Mouse (Mus musculus): ENCODE measurements around the gene Taar9.
"Not testable (repeated sequence)": the region's sequence is repeated elsewhere in the genome, so short reads cannot be mapped to it uniquely, and the experiment has no call there.

Taar9 gene

GRCm38 (mm10) chr10:24109434-24109833, at the start of gene Taar9:
Gene Taar9 (minus strand): TSS chr10:24109534.
- DNase-seq (ENCODE audit: low read depth, low spot score): not testable (repeated sequence)

GRCm38 (mm10) chr10:24158470-24159254, 49.3 kb upstream of the Taar9 start:
- DNase-seq (ENCODE audit: low read depth, low spot score): peak; percentile 11

- DNase-seq (ENCODE audit: low read depth, low spot score): no peak
These were observed 40.8 kb upstream of the Taar9 start for GRCm38 (mm10) chr10:24150086-24150485.

- peak; percentile 87 for DNase-seq (ENCODE audit: low read depth, low spot score)
These were observed 39.9 kb upstream of the Taar9 start, which contains the start of gene Stx7 for GRCm38 (mm10) chr10:24149135-24149781. Gene Stx7 (plus strand): TSS chr10:24149302.

GRCm38 (mm10) chr10:24142735-24143134, 33.4 kb upstream of the Taar9 start:
- DNase-seq (ENCODE audit: low read depth, low spot score): no peak

- no peak for DNase-seq (ENCODE audit: low read depth, low spot score)
These were observed 29.4 kb upstream of the Taar9 start for GRCm38 (mm10) chr10:24138623-24139261.

GRCm38 (mm10) chr10:24134071-24134645, 24.8 kb upstream of the Taar9 start:
- no peak for DNase-seq (ENCODE audit: low read depth, low spot score)

GRCm38 (mm10) chr10:24133132-24133531, 23.8 kb upstream of the Taar9 start:
- peak; percentile 22 for DNase-seq (ENCODE audit: low read depth, low spot score)

- DNase-seq (ENCODE audit: low read depth, low spot score): peak; percentile 86
These were observed 22.9 kb upstream of the Taar9 start for GRCm38 (mm10) chr10:24132273-24132672.

GRCm38 (mm10) chr10:24131451-24132262, 22.3 kb upstream of the Taar9 start:
- DNase-seq (ENCODE audit: low read depth, low spot score): peak; percentile 90

- DNase-seq (ENCODE audit: low read depth, low spot score): peak; percentile 58
These were observed 1.9 kb upstream of the Taar9 start for GRCm38 (mm10) chr10:24111116-24111778.

- DNase-seq (ENCODE audit: low read depth, low spot score): no peak
These were observed 1.1 kb downstream of the Taar9 start for GRCm38 (mm10) chr10:24108236-24108635.

- DNase-seq (ENCODE audit: low read depth, low spot score): no peak
These were observed 1.6 kb downstream of the Taar9 start for GRCm38 (mm10) chr10:24107747-24108146.

- not testable (repeated sequence) for DNase-seq (ENCODE audit: low read depth, low spot score)
These were observed 6.0 kb downstream of the Taar9 start for GRCm38 (mm10) chr10:24103299-24103698.

- not testable (repeated sequence) for DNase-seq (ENCODE audit: low read depth, low spot score)
These were observed 7.5 kb downstream of the Taar9 start, which contains the start of gene Taar8c for GRCm38 (mm10) chr10:24101812-24102211. Gene Taar8c (minus strand): TSS chr10:24101912.

- DNase-seq (ENCODE audit: low read depth, low spot score): not testable (repeated sequence)
These were observed 12.3 kb downstream of the Taar9 start for GRCm38 (mm10) chr10:24097010-24097409.

- DNase-seq (ENCODE audit: low read depth, low spot score): no peak
These were observed 17.1 kb downstream of the Taar9 start, which contains the start of gene Taar8b for GRCm38 (mm10) chr10:24092194-24092593. Gene Taar8b (minus strand): TSS chr10:24092294.

GRCm38 (mm10) chr10:24087168-24087567, 22.2 kb downstream of the Taar9 start:
- DNase-seq (ENCODE audit: low read depth, low spot score): no peak

GRCm38 (mm10) chr10:24086555-24086954, 22.8 kb downstream of the Taar9 start:
- no peak for DNase-seq (ENCODE audit: low read depth, low spot score)

GRCm38 (mm10) chr10:24085936-24086335, 23.4 kb downstream of the Taar9 start:
- peak; percentile 14 for DNase-seq (ENCODE audit: low read depth, low spot score)

Data from ES-CJ7 (cell line).